Mouse (Mus musculus) embryonic facial prominence, embryonic 14.5 days (tissue): ENCODE measurements around the gene Adipor2. TPM values are rescaled to one million over a fixed set of nuclear protein-coding genes. Genes with fewer than 3 reads are reported as not detected.

Experiments
- polyA plus RNA-seq: library from polyadenylated mRNA; unstranded; fragments of >200 nt; fragmentation: Nextera tagmentation; extraction: Ambion mirVana; gene quantifications from 2 replicates; pipeline ENCODE4 v1.2.1, GENCODE M21; 2014

Adipor2 gene
- polyA plus RNA-seq, 1 experiment from 2014 or later = 30.1 TPM

Other genes with a start within 250 kb of the Adipor2 start
- gene Dcp1b, start 242.5 kb downstream of the Adipor2 start, polyA plus RNA-seq = 5.9 and 8.2 TPM in 2 replicates
- gene Cacna1c, start 221.3 kb downstream of the Adipor2 start, polyA plus RNA-seq = 4.8 and 6.6 TPM in 2 replicates
- 0.07 and 0.24 TPM in 2 replicates for gene Cacna2d4, start 181.2 kb downstream of the Adipor2 start, polyA plus RNA-seq
- gene Lrtm2, start 86.9 kb downstream of the Adipor2 start, polyA plus RNA-seq = 0.18 and 0.29 TPM in 2 replicates
- gene Fbxl14, start 62.0 kb upstream of the Adipor2 start, polyA plus RNA-seq = 6.2 and 7.5 TPM in 2 replicates
- gene Wnt5b, start 126.6 kb upstream of the Adipor2 start, polyA plus RNA-seq = 11.4 and 12.6 TPM in 2 replicates